Mouse (Mus musculus): Measurements from ENCODE around the gene Nsun2. TPM values are rescaled to one million over a fixed set of nuclear protein-coding genes. Genes with fewer than 3 reads are reported as not detected.

Nsun2 gene
- polyA plus RNA-seq, 1 experiment, result 74.1 TPM

- Histone ChIP-seq H3K27me3 (ENCODE audit: control insufficient read depth, insufficient read depth, low read length) (no peaks in the 10 kb centered on the region), H3K4me1 (replicated peaks; ENCODE audit: control insufficient read depth, insufficient read depth, low read length) (peaks cover 5% of the 10 kb centered on the region), H3K36me3 (ENCODE audit: control insufficient read depth, insufficient read depth, low read length) (peaks cover 59% of the 10 kb centered on the region), H3K4me3 (ENCODE audit: control insufficient read depth, insufficient read depth, low read length) (no peak overlapping the region), H3K27ac (ENCODE audit: control insufficient read depth, insufficient read depth, low read length) (no peak overlapping the region)
- no peak for DNase-seq
- 98% methylated on average over 6 of the region's 6 CpGs for WGBS
- TF ChIP-seq POLR2A (IDR thresholded peaks at IDR 0.05; ENCODE audit: control insufficient read depth, extremely low read depth, insufficient read depth, low read length, poor library complexity) (no peak), CTCF (IDR thresholded peaks at IDR 0.05; ENCODE audit: borderline replicate concordance, control insufficient read depth, extremely low read depth, insufficient read depth, low read length, poor library complexity) (no peak)
Measured at GRCm38 (mm10) chr13:69616716-69617115, 83.2 kb downstream of the Nsun2 start.

DNA sequence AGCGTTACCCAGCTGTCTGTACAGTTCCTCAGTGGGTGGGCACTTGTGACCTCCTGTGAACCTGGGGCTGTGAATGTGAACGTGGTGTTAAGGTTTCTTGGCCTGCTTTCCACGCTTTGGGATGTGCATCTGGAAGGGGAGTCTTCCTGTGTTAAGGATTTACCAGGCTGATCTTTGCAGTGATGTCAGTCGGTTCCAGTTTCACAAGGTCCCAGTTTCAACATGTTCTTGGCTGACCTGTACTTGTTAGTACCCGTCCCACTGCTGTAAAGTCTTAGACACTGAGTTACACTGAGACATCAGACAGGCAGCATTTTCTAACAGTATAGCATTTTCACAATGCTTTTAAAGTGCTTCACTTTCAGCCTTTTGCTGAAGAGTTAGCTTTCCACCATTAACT lies 90.3 kb downstream of the Nsun2 start:
- no peak overlapping the region for H3K4me3 ChIP-seq (ENCODE audit: control insufficient read depth, insufficient read depth, low read length)
- TF ChIP-seq CTCF (IDR thresholded peaks at IDR 0.05; ENCODE audit: borderline replicate concordance, control insufficient read depth, extremely low read depth, insufficient read depth, low read length, poor library complexity) (no peak), POLR2A (IDR thresholded peaks at IDR 0.05; ENCODE audit: control insufficient read depth, extremely low read depth, insufficient read depth, low read length, poor library complexity) (no peak)
- H3K36me3 ChIP-seq (ENCODE audit: control insufficient read depth, insufficient read depth, low read length), result peaks cover 64% of the 10 kb centered on the region
- 94% methylated on average over 5 of the region's 5 CpGs for WGBS
- DNase-seq, result no peak
- H3K27ac ChIP-seq (ENCODE audit: control insufficient read depth, insufficient read depth, low read length), result no peak overlapping the region
- H3K27me3 ChIP-seq (ENCODE audit: control insufficient read depth, insufficient read depth, low read length), result no peaks in the 10 kb centered on the region
- no peaks in the 10 kb centered on the region for H3K4me1 ChIP-seq (replicated peaks; ENCODE audit: control insufficient read depth, insufficient read depth, low read length)

- no peak overlapping the region for H3K27ac ChIP-seq (ENCODE audit: control insufficient read depth, insufficient read depth, low read length)
- no peaks in the 10 kb centered on the region for H3K4me1 ChIP-seq (replicated peaks; ENCODE audit: control insufficient read depth, insufficient read depth, low read length)
- H3K36me3 ChIP-seq (ENCODE audit: control insufficient read depth, insufficient read depth, low read length), result peaks cover 64% of the 10 kb centered on the region
- no peak overlapping the region for H3K4me3 ChIP-seq (ENCODE audit: control insufficient read depth, insufficient read depth, low read length)
- no peak for TF ChIP-seq CTCF (IDR thresholded peaks at IDR 0.05; ENCODE audit: borderline replicate concordance, control insufficient read depth, extremely low read depth, insufficient read depth, low read length, poor library complexity)
- TF ChIP-seq POLR2A (IDR thresholded peaks at IDR 0.05; ENCODE audit: control insufficient read depth, extremely low read depth, insufficient read depth, low read length, poor library complexity), result no peak
- no peak for DNase-seq
- no peaks in the 10 kb centered on the region for H3K27me3 ChIP-seq (ENCODE audit: control insufficient read depth, insufficient read depth, low read length)
- 89% methylated on average over 3 of the region's 3 CpGs for WGBS
Measured at GRCm38 (mm10) chr13:69624510-69624909, 91.0 kb downstream of the Nsun2 start.

DNA sequence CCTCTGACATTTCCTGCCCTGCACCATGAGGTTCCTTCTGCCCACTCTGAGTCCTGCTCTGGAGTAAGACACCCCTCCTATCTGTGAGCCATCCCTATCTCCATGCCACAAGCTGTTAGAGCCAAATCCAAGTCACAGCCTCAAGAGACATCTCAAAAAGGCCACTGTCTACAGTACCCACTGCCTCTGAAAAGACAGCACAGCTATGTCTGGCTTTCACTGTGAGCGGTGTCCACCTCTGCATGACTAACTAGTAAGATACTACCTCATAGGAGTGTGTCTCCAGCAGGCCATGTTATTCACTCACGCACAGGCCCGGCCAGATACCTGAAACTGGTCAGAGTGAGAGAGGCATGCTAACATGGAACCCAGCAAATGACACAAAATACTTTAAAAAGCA lies 94.4 kb downstream of the Nsun2 start:
- no peak for TF ChIP-seq CTCF (IDR thresholded peaks at IDR 0.05; ENCODE audit: borderline replicate concordance, control insufficient read depth, extremely low read depth, insufficient read depth, low read length, poor library complexity)
- no peak for TF ChIP-seq POLR2A (IDR thresholded peaks at IDR 0.05; ENCODE audit: control insufficient read depth, extremely low read depth, insufficient read depth, low read length, poor library complexity)
- Histone ChIP-seq H3K27me3 (ENCODE audit: control insufficient read depth, insufficient read depth, low read length) (no peaks in the 10 kb centered on the region), H3K36me3 (ENCODE audit: control insufficient read depth, insufficient read depth, low read length) (peaks cover 77% of the 10 kb centered on the region), H3K4me3 (ENCODE audit: control insufficient read depth, insufficient read depth, low read length) (no peak overlapping the region), H3K27ac (ENCODE audit: control insufficient read depth, insufficient read depth, low read length) (no peak overlapping the region), H3K4me1 (replicated peaks; ENCODE audit: control insufficient read depth, insufficient read depth, low read length) (no peaks in the 10 kb centered on the region)
- 95% methylated on average over 3 of the region's 3 CpGs for WGBS
- DNase-seq, result no peak

GRCm38 (mm10) chr13:69630576-69630975 lies 97.0 kb downstream of the Nsun2 start:
- Histone ChIP-seq H3K36me3 (ENCODE audit: control insufficient read depth, insufficient read depth, low read length) (peaks cover 80% of the 10 kb centered on the region), H3K27me3 (ENCODE audit: control insufficient read depth, insufficient read depth, low read length) (no peaks in the 10 kb centered on the region), H3K4me1 (replicated peaks; ENCODE audit: control insufficient read depth, insufficient read depth, low read length) (no peaks in the 10 kb centered on the region), H3K27ac (ENCODE audit: control insufficient read depth, insufficient read depth, low read length) (no peak overlapping the region), H3K4me3 (ENCODE audit: control insufficient read depth, insufficient read depth, low read length) (no peak overlapping the region)
- 95% methylated on average over 8 of the region's 8 CpGs for WGBS
- no peak for DNase-seq
- no peak for TF ChIP-seq CTCF (IDR thresholded peaks at IDR 0.05; ENCODE audit: borderline replicate concordance, control insufficient read depth, extremely low read depth, insufficient read depth, low read length, poor library complexity)
- TF ChIP-seq POLR2A (IDR thresholded peaks at IDR 0.05; ENCODE audit: control insufficient read depth, extremely low read depth, insufficient read depth, low read length, poor library complexity), result no peak

- Histone ChIP-seq H3K36me3 (ENCODE audit: control insufficient read depth, insufficient read depth, low read length) (peaks cover 80% of the 10 kb centered on the region), H3K4me1 (replicated peaks; ENCODE audit: control insufficient read depth, insufficient read depth, low read length) (no peaks in the 10 kb centered on the region), H3K4me3 (ENCODE audit: control insufficient read depth, insufficient read depth, low read length) (no peak overlapping the region), H3K27ac (ENCODE audit: control insufficient read depth, insufficient read depth, low read length) (no peak overlapping the region), H3K27me3 (ENCODE audit: control insufficient read depth, insufficient read depth, low read length) (no peaks in the 10 kb centered on the region)
- TF ChIP-seq CTCF (IDR thresholded peaks at IDR 0.05; ENCODE audit: borderline replicate concordance, control insufficient read depth, extremely low read depth, insufficient read depth, low read length, poor library complexity) (no peak), POLR2A (IDR thresholded peaks at IDR 0.05; ENCODE audit: control insufficient read depth, extremely low read depth, insufficient read depth, low read length, poor library complexity) (no peak)
- over 99% methylated on average over 3 of the region's 3 CpGs for WGBS
- DNase-seq, result no peak
Measured at GRCm38 (mm10) chr13:69631111-69631510, 97.6 kb downstream of the Nsun2 start.

DNA sequence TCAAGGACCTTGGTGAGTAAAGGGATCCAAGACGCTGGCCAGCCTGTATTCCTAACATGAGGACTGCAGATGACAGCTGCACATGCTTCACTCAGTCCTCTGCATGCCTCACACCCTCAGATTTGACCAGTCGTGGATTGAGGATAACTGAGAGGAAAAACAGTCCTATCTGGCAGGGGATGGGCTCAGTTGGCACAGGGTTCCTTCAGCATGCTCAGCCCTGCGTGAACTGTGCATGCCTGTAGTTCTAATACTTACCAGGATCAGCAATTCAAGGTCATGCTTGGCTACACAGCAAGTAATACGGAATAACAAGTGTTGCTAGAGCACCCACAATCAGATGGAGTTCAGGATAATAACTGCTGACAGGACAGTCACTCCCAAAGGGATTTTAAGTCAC lies 98.1 kb downstream of the Nsun2 start:
- peaks cover 75% of the 10 kb centered on the region for H3K36me3 ChIP-seq (ENCODE audit: control insufficient read depth, insufficient read depth, low read length)
- no peak overlapping the region for H3K4me3 ChIP-seq (ENCODE audit: control insufficient read depth, insufficient read depth, low read length)
- no peaks in the 10 kb centered on the region for H3K4me1 ChIP-seq (replicated peaks; ENCODE audit: control insufficient read depth, insufficient read depth, low read length)
- no peak for TF ChIP-seq CTCF (IDR thresholded peaks at IDR 0.05; ENCODE audit: borderline replicate concordance, control insufficient read depth, extremely low read depth, insufficient read depth, low read length, poor library complexity)
- no peak for TF ChIP-seq POLR2A (IDR thresholded peaks at IDR 0.05; ENCODE audit: control insufficient read depth, extremely low read depth, insufficient read depth, low read length, poor library complexity)
- 93% methylated on average over 4 of the region's 4 CpGs for WGBS
- no peak overlapping the region for H3K27ac ChIP-seq (ENCODE audit: control insufficient read depth, insufficient read depth, low read length)
- H3K27me3 ChIP-seq (ENCODE audit: control insufficient read depth, insufficient read depth, low read length), result no peaks in the 10 kb centered on the region
- DNase-seq, result no peak
